Mouse (Mus musculus): ENCODE data around the gene Fam151a. TPM values are rescaled to one million over a fixed set of nuclear protein-coding genes. Genes with fewer than 3 reads are reported as not detected.

Fam151a gene
- total and polyA plus RNA-seq, 2 experiments from 2014 or later, result not detected

DNA sequence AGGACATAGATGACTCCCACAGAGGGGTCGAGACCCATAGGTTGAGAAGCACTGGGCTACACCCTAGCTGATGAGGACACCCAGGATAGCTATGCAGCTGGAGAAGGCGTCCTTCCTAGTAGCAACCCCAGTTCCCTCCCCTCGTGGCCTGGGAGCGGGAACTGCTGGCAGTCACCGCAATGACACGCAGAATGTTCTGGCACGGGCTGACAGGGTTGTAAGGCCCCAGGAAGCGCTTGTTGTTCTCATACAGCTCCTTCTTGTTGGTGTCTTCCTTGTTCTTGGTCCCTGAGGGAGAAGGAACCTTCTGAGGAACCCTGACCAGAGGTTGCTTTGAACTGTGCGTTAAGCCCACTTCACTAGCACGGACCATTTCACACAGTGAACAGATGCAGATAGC is 29.7 kb upstream of the Fam151a start:
- WGBS, result 66% methylated on average over 10 of the region's 10 CpGs
- TF ChIP-seq CTCF (IDR thresholded peaks at IDR 0.05; ENCODE audit: low read depth) (no peak), EP300 (IDR thresholded peaks at IDR 0.05; ENCODE audit: low read depth) (no peak)
- H3K27me3 ChIP-seq (ENCODE audit: control insufficient read depth, insufficient read depth, low read length), result 0 out of 2 replicates have a peak, but pooled peaks cover 6% of the 10 kb centered on the region
- no peak overlapping the region for H3K4me3 ChIP-seq (ENCODE audit: low read depth, low read length)
- H3K9me3 ChIP-seq (replicated peaks; ENCODE audit: control insufficient read depth, low read length), result no peaks in the 10 kb centered on the region
- no peak overlapping the region for H3K9ac ChIP-seq (replicated peaks; ENCODE audit: low read depth, low read length)
- no peak for ATAC-seq (ENCODE audit: insufficient read depth, low read depth)
- H3K27ac ChIP-seq (ENCODE audit: low read depth), result no peak overlapping the region
- no peak for DNase-seq (ENCODE audit: low spot score)
- no peaks in the 10 kb centered on the region for H3K4me1 ChIP-seq (ENCODE audit: control insufficient read depth, insufficient read depth)
- H3K36me3 ChIP-seq (replicated peaks; ENCODE audit: control insufficient read depth, insufficient read depth, low read length), result no peaks in the 10 kb centered on the region
- H3K4me2 ChIP-seq (ENCODE audit: low read depth, low read length), result no peak overlapping the region

DNA sequence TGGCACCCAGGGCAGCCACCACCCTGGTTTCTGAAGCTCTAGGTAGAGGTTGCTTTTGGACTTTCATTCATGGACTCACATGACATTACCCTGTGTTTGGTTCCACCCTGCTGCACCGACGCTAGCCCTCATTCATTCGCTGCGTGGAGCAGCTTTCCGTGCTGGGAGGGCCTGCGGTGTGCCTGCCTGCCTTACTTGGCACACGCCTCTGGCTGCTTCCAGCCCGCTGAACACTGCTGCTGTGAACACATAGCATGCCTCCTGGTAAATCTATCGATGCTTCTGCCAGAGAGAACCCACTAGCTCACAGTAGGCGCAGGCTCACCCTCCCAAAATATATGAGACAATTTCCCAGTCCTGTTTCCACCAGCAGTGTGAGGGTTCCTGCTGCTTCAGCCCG is 29.3 kb upstream of the Fam151a start:
- 52% methylated on average over 11 of the region's 11 CpGs for WGBS
- no peak for DNase-seq (ENCODE audit: low spot score)
- H3K27me3 ChIP-seq (ENCODE audit: control insufficient read depth, insufficient read depth, low read length), result 0 out of 2 replicates have a peak, but pooled peaks cover 7% of the 10 kb centered on the region
- no peak overlapping the region for H3K4me2 ChIP-seq (ENCODE audit: low read depth, low read length)
- TF ChIP-seq EP300 (IDR thresholded peaks at IDR 0.05; ENCODE audit: low read depth), result no peak
- no peak for TF ChIP-seq CTCF (IDR thresholded peaks at IDR 0.05; ENCODE audit: low read depth)
- H3K27ac ChIP-seq (ENCODE audit: low read depth), result no peak overlapping the region
- H3K9me3 ChIP-seq (replicated peaks; ENCODE audit: control insufficient read depth, low read length), result no peaks in the 10 kb centered on the region
- no peaks in the 10 kb centered on the region for H3K4me1 ChIP-seq (ENCODE audit: control insufficient read depth, insufficient read depth)
- no peaks in the 10 kb centered on the region for H3K36me3 ChIP-seq (replicated peaks; ENCODE audit: control insufficient read depth, insufficient read depth, low read length)
- H3K4me3 ChIP-seq (ENCODE audit: low read depth, low read length), result no peak overlapping the region
- no peak for ATAC-seq (ENCODE audit: insufficient read depth, low read depth)
- no peak overlapping the region for H3K9ac ChIP-seq (replicated peaks; ENCODE audit: low read depth, low read length)

DNA sequence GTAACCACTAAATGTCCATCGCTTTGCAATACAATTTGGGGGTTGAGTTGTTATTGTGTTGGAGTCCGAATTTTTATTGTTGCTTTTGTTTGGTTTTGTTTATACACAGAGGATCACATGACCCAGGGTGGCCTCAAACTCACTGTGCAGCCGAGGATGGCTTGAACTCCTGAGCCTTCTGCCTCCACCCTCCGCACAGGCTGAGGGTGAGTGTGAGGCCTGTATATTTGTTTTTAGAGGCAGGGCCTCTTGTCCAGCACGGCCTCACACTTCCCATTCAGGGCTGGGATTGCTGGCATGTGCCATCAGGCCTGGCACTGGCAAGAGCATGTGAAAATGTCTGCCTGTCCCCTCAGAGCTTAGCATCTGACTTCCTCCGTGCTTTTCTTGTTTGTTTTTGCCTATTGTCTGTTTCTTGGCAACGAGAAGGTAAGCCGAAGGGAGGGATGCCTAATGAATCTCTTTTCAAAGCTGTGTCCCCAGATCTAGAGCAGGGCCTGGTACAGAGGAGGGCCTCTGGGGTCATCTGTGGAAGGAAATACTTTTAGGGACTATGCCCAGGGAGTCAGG is 28.5 kb upstream of the Fam151a start:
- Histone ChIP-seq H3K9me3 (replicated peaks; ENCODE audit: control insufficient read depth, low read length) (no peaks in the 10 kb centered on the region), H3K4me3 (ENCODE audit: low read depth, low read length) (no peak overlapping the region), H3K9ac (replicated peaks; ENCODE audit: low read depth, low read length) (no peak overlapping the region), H3K27ac (ENCODE audit: low read depth) (peak overlapping the region; percentile 51), H3K36me3 (replicated peaks; ENCODE audit: control insufficient read depth, insufficient read depth, low read length) (no peaks in the 10 kb centered on the region), H3K4me1 (ENCODE audit: control insufficient read depth, insufficient read depth) (no peaks in the 10 kb centered on the region), H3K4me2 (ENCODE audit: low read depth, low read length) (no peak overlapping the region), H3K27me3 (ENCODE audit: control insufficient read depth, insufficient read depth, low read length) (0 out of 2 replicates have a peak, but pooled peaks cover 12% of the 10 kb centered on the region)
- no peak for DNase-seq (ENCODE audit: low spot score)
- TF ChIP-seq EP300 (IDR thresholded peaks at IDR 0.05; ENCODE audit: low read depth) (no peak), CTCF (IDR thresholded peaks at IDR 0.05; ENCODE audit: low read depth) (no peak)
- ATAC-seq (ENCODE audit: insufficient read depth, low read depth), result no peak
- WGBS, result 48% methylated on average over 8 of the region's 8 CpGs

DNA sequence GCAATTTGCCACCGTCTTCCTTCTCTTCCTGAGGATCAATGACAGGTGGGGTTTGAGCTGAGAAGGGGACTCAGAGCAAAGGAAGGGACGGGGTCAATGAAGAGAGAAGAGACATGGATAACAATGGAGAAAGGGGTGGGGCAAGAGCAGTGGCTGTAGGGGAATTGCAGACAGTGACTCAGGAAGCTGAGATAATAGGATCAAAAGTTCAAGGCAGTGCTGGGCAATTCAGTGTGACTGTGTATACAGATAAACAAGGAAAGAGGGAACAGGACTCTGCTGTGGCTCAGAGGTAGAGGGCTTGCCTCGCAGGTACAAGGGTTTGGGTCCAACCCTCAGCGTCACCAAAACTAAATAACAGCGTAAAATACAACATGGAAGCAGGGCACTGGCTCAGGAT is 25.7 kb upstream of the Fam151a start:
- Histone ChIP-seq H3K9me3 (replicated peaks; ENCODE audit: control insufficient read depth, low read length) (no peaks in the 10 kb centered on the region), H3K9ac (replicated peaks; ENCODE audit: low read depth, low read length) (no peak overlapping the region), H3K27me3 (ENCODE audit: control insufficient read depth, insufficient read depth, low read length) (0 out of 2 replicates have a peak, but pooled peaks cover 9% of the 10 kb centered on the region), H3K4me2 (ENCODE audit: low read depth, low read length) (peak overlapping the region; percentile 42), H3K4me1 (ENCODE audit: control insufficient read depth, insufficient read depth) (no peaks in the 10 kb centered on the region), H3K4me3 (ENCODE audit: low read depth, low read length) (no peak overlapping the region), H3K36me3 (replicated peaks; ENCODE audit: control insufficient read depth, insufficient read depth, low read length) (no peaks in the 10 kb centered on the region), H3K27ac (ENCODE audit: low read depth) (no peak overlapping the region)
- DNase-seq (ENCODE audit: low spot score) (no peak), ATAC-seq (ENCODE audit: insufficient read depth, low read depth) (peak; percentile 15; the same call in 1 of the 2 replicates)
- 32% methylated on average over 5 of the region's 5 CpGs for WGBS
- TF ChIP-seq EP300 (IDR thresholded peaks at IDR 0.05; ENCODE audit: low read depth) (no peak), CTCF (IDR thresholded peaks at IDR 0.05; ENCODE audit: low read depth) (no peak)

DNA sequence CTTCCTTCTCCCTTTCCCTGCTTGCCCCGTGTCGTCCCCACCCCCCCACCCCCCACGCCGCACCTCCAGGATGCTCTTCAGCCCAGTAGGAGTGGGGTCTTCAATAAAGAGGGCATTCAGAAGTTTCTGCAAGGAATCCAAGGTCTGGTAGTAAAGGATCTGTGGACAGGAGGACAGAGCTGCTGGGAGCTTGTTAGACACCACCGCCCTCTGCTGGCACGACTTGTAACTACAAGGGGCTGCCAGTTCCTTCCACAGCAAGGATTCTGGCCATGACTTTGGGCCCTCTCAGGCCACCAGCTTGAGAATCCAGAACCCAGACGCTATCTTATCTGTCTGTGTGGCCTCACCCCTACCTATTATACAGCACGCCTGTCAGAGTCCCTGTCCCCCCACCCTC is 25.3 kb upstream of the Fam151a start:
- Histone ChIP-seq H3K4me1 (ENCODE audit: control insufficient read depth, insufficient read depth) (no peaks in the 10 kb centered on the region), H3K9me3 (replicated peaks; ENCODE audit: control insufficient read depth, low read length) (no peaks in the 10 kb centered on the region), H3K4me2 (ENCODE audit: low read depth, low read length) (peak overlapping the region; percentile 42), H3K27ac (ENCODE audit: low read depth) (no peak overlapping the region), H3K4me3 (ENCODE audit: low read depth, low read length) (no peak overlapping the region), H3K27me3 (ENCODE audit: control insufficient read depth, insufficient read depth, low read length) (0 out of 2 replicates have a peak, but pooled peaks cover 9% of the 10 kb centered on the region), H3K36me3 (replicated peaks; ENCODE audit: control insufficient read depth, insufficient read depth, low read length) (no peaks in the 10 kb centered on the region), H3K9ac (replicated peaks; ENCODE audit: low read depth, low read length) (no peak overlapping the region)
- peak; percentile 76 for DNase-seq (ENCODE audit: low spot score)
- peak; percentile 92 for TF ChIP-seq CTCF (IDR thresholded peaks at IDR 0.05; ENCODE audit: low read depth)
- no peak for TF ChIP-seq EP300 (IDR thresholded peaks at IDR 0.05; ENCODE audit: low read depth)
- 2% methylated on average over 8 of the region's 8 CpGs for WGBS
- peak; percentile 47 for ATAC-seq (ENCODE audit: insufficient read depth, low read depth)

DNA sequence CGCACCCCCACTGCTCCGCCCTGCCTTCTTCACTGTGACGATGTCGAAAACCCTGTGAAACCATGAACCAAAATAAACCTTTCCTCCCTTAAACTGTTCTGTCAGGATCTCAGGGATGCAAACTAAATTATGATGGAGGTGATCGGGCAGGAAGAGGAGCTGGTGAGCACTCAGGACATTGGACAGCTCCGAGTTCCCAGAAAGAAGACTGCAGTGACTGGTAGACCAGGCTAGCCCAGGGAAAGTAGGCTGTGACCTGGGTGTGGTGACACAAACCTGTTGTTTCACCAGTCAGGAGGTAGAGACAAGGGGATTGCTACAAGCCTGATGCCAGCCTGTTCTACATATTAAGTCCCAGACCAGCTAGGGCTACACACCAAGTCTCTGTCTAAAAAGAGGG is 20.1 kb upstream of the Fam151a start:
- Histone ChIP-seq H3K27me3 (ENCODE audit: control insufficient read depth, insufficient read depth, low read length) (0 out of 2 replicates have a peak, but pooled peaks cover 13% of the 10 kb centered on the region), H3K9me3 (replicated peaks; ENCODE audit: control insufficient read depth, low read length) (no peaks in the 10 kb centered on the region), H3K4me3 (ENCODE audit: low read depth, low read length) (no peak overlapping the region), H3K9ac (replicated peaks; ENCODE audit: low read depth, low read length) (no peak overlapping the region), H3K4me2 (ENCODE audit: low read depth, low read length) (no peak overlapping the region), H3K27ac (ENCODE audit: low read depth) (no peak overlapping the region), H3K36me3 (replicated peaks; ENCODE audit: control insufficient read depth, insufficient read depth, low read length) (no peaks in the 10 kb centered on the region), H3K4me1 (ENCODE audit: control insufficient read depth, insufficient read depth) (no peaks in the 10 kb centered on the region)
- no peak for ATAC-seq (ENCODE audit: insufficient read depth, low read depth)
- WGBS, result 85% methylated on average over 6 of the region's 6 CpGs
- DNase-seq (ENCODE audit: low spot score), result no peak
- no peak for TF ChIP-seq CTCF (IDR thresholded peaks at IDR 0.05; ENCODE audit: low read depth)
- TF ChIP-seq EP300 (IDR thresholded peaks at IDR 0.05; ENCODE audit: low read depth), result no peak

All from heart, postnatal 0 days (tissue).